Comparison of ENCODE assay signal across 8 mouse cellular contexts in the genomic region with DNA sequence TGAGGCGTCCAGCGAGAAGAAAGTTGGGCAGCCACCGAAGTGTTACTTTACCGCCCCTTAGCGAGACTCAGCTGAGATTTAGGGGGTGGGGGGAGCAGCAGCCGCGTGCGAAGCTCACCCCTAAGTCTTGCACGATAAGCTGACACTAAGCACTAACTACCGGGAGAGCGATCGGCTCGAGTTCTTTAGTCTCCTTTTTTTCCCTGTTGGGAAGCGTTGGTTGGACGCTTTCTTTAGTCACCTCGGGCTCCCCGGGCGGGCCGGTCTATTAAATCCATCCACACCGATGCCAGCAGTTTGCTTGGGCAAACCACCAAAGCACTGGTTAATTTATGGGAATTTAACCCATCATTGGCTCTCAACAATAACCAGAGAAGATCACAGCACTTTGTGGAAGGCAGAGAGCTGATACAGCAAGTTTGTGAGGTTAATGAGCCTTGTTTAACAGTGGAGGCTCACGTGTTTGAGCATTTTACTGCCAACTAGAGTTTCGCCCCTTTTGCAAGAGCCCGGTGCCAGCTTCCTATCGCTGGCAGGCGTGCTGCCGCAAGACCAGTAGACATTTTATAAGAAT. TPM values are rescaled to one million over a fixed set of nuclear protein-coding genes. Genes with fewer than 3 reads are reported as not detected.
DNase-seq lines count a peak whose midpoint lies in the region; ATAC-seq lines count a peak whose summit lies in the region.

No protein-coding gene starts in this region.

- no peaks in the 10 kb centered on the region for H3K36me3 ChIP-seq in embryonic facial prominence, embryonic 12.5 days

- intact Hi-C loops in heart, postnatal 36 days (cut with DNase I) = loop anchor here (2.0 kb wide), 1 partner anchor 36 kb away; no protein-coding TSS in a partner anchor

- peak overlapping the region; percentile 82 for H3K4me2 ChIP-seq in embryonic facial prominence, embryonic 12.5 days (replicated peaks)

- peak overlapping the region; percentile 88 for H3K9ac ChIP-seq in embryonic facial prominence, embryonic 12.5 days

- under 1% methylated on average over 26 of the region's 26 CpGs for whole genome bisulfite sequencing in embryonic facial prominence, embryonic 12.5 days

- H3K27me3 ChIP-seq in embryonic facial prominence, embryonic 12.5 days = no peaks in the 10 kb centered on the region

- peaks cover 22% of the 10 kb centered on the region for H3K4me1 ChIP-seq in embryonic facial prominence, embryonic 12.5 days

- H3K4me3 ChIP-seq in embryonic facial prominence, embryonic 12.5 days = peak overlapping the region; percentile 79

- peak; percentile 7 for ATAC-seq in frontal cortex, adult (ENCODE audit: low TSS enrichment)
- no peak for ATAC-seq in embryonic facial prominence, embryonic 12.5 days (ENCODE audit: insufficient number of reproducible peaks, insufficient read depth, low FRiP score, low TSS enrichment)

- peak overlapping the region; percentile 91 for H3K27ac ChIP-seq in embryonic facial prominence, embryonic 12.5 days

- no peak for DNase-seq in frontal cortex, postnatal 10 days (ENCODE audit: low spot score in 2 of 2)
- peak; percentile 61 for DNase-seq in adrenal gland, postnatal 10 days
- peak; percentile 40 to 44 for DNase-seq in heart, postnatal 36 days
- DNase-seq in kidney, postnatal 4 days = peak; percentile 56 to 68
- peak; percentile 50 for DNase-seq in lung, postnatal 10 days
- peak; percentile 72 for DNase-seq in retina, postnatal 1 day

- no peaks in the 10 kb centered on the region for H3K9me3 ChIP-seq in embryonic facial prominence, embryonic 12.5 days

RNA-seq across cellular contexts. Expression of a gene that starts 1.0 kb away (rescaled TPM):
- 10 to 100 TPM; 23.5 to 30.0 TPM for total RNA-seq in adrenal gland, postnatal 10 days (2021)
- 18.4 and 21.4 TPM in 2 replicates for polyA plus RNA-seq in embryonic facial prominence, embryonic 12.5 days (2016; fragmentation: Nextera tagmentation; extraction: Ambion mirVana)
- total RNA-seq in heart, postnatal 36 days (2021) = 10 to 100 TPM; 12.7 to 13.7 TPM

RNA-seq across cellular contexts. Expression of a gene that starts 43.1 kb away (rescaled TPM):
- total RNA-seq in adrenal gland, postnatal 10 days (2021) = 10 to 100 TPM; 36.2 to 40.8 TPM
- 71.2 and 72.0 TPM in 2 replicates for polyA plus RNA-seq in embryonic facial prominence, embryonic 12.5 days (2016; fragmentation: Nextera tagmentation; extraction: Ambion mirVana)
- 10 to 100 TPM; 20.2 to 22.2 TPM for total RNA-seq in heart, postnatal 36 days (2021)

Comparison
In these comparisons a context has a peak if more than half of its experiments do, and no peak if none do; other contexts are left out.
1. DNase-seq: peak in adrenal gland, postnatal 10 days (single experiment), heart, postnatal 36 days (2 of 2), kidney, postnatal 4 days (2 of 2), lung, postnatal 10 days (single experiment) and retina, postnatal 1 day (single experiment); none in frontal cortex, postnatal 10 days (0 of 2).